Mouse (Mus musculus): ENCODE measurements around the gene Nufip1.

DNA sequence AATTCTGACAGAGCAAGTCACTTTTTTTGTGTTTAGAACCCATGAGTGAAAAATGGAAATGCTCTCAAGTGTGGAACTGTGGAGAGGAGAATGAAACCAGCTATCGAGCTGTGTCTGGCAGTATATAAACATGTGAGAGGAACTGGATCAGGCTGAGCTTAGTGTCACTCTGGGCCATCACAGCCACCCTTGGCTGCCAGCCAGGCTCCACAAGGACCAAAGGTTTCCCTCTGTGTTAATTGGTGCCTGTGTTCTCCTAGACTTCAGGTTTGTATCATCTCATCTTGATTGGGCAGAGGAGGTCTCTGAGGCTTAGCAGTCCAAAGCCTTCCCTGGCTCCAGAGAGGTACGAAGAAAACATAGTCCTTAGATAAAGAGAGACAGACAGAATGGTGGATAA lies 38.1 kb upstream of the Nufip1 start:
- TF ChIP-seq POLR2A (IDR thresholded peaks at IDR 0.05; ENCODE audit: extremely low read depth, insufficient read depth, low read length): no peak
- no peak for TF ChIP-seq CTCF (IDR thresholded peaks at IDR 0.05; ENCODE audit: extremely low read depth, insufficient read depth, low read length)
